Mouse (Mus musculus) liver, embryonic 13.5 days (tissue): Measurements from ENCODE around the gene Hdgfl1. TPM values are rescaled to one million over a fixed set of nuclear protein-coding genes. Genes with fewer than 3 reads are reported as not detected.

ENCODE experiments used
- ATAC-seq: fragments of 200-750 bp; cut with Nextera tagmentation; 2 replicates; pipeline ENCODE4 v1.8.0; 2017; ENCODE audit warnings: low read depth, mild to moderate bottlenecking, moderate number of reproducible peaks, moderate library complexity
- DNase-seq: peaks from one replicate; pipeline ENCODE4 v3.0.0; 2022
- H3K27ac ChIP-seq: fragments of 300-500 bp; sonication (generic); 2 replicates; pipeline ENCODE4 v1.5.1; 2015; ENCODE audit warnings: moderate library complexity, mild to moderate bottlenecking, inconsistent platforms
- H3K27me3 ChIP-seq: fragments of 300-500 bp; sonication (generic); 2 replicates; pipeline ENCODE4 v1.6.1; 2015; ENCODE audit warnings: mild to moderate bottlenecking, inconsistent platforms
- H3K36me3 ChIP-seq: fragments of 300-500 bp; sonication (generic); 2 replicates; pipeline ENCODE4 v1.6.1; 2015; ENCODE audit warnings: mild to moderate bottlenecking, inconsistent platforms
- H3K4me1 ChIP-seq: fragments of 300-500 bp; sonication (generic); replicated peaks from 2 replicates; pipeline ENCODE4 v1.6.1; 2015; ENCODE audit warnings: inconsistent platforms
- H3K4me2 ChIP-seq: fragments of 300-500 bp; sonication (generic); 2 replicates; pipeline ENCODE4 v1.6.1; 2015; ENCODE audit warnings: inconsistent platforms, mild to moderate bottlenecking, moderate library complexity
- H3K4me3 ChIP-seq: fragments of 300-500 bp; sonication (generic); replicated peaks from 2 replicates; pipeline ENCODE4 v1.5.1; 2015; ENCODE audit warnings: mild to moderate bottlenecking, inconsistent platforms
- H3K9ac ChIP-seq: fragments of 300-500 bp; sonication (generic); 2 replicates; pipeline ENCODE4 v1.6.1; 2015; ENCODE audit warnings: mild to moderate bottlenecking, inconsistent platforms
- H3K9me3 ChIP-seq: fragments of 300-500 bp; sonication (generic); replicated peaks from 2 replicates; pipeline ENCODE4 v1.6.1; 2016; ENCODE audit warnings: inconsistent platforms
- WGBS: fragments of 180-500 bp; shearing (Covaris S2); methylation state at CpG from one replicate; pipeline ENCODE4 v1.1.7; 2015; ENCODE audit not compliant: insufficient replicate concordance; 5-methylcytosine and 5-hydroxymethylcytosine counted together
- polyA plus RNA-seq: library from polyadenylated mRNA; unstranded; fragments of >200 nt; fragmentation: Nextera tagmentation; extraction: Ambion mirVana; gene quantifications from 2 replicates; pipeline ENCODE4 v1.2.1, GENCODE M21; 2015

Hdgfl1 gene
- polyA plus RNA-seq: not detected in 2 replicates

DNA sequence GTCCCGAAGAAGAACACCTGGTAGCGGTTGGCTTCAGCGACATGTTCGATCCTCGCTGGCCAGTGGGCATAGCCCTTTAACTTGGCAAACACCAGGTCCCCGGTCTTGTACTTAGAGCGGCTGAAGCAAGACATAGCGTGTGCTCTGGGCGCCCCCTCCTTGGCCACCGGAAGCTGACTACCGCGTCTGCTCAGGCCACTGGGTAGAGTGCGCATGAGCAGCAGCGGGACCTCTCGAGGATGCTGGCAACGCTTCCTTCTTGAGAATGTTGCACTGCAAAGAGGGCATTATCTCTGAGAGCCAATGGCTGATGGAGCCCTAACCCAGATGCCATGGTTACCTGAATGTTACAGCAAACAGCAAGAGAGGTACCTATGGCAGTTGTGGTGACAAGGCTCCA lies at the start of gene Hdgfl1:
Hdgfl1 (minus strand) TSS at position 211 of the 400 bp plus-strand sequence.
- H3K4me2 ChIP-seq: no peak within 1 kb of the TSS
- H3K27me3 ChIP-seq: no peaks in the 10 kb centered on the region
- 0 out of 2 replicates have a peak, but pooled peaks cover 3% of the 10 kb centered on the region for H3K9me3 ChIP-seq
- H3K4me1 ChIP-seq: no peaks in the 10 kb centered on the region
- no peak within 1 kb of the TSS for H3K27ac ChIP-seq
- WGBS: 81% methylated on average over 16 of the region's 16 CpGs
- ATAC-seq (no peak), DNase-seq (no peak)
- no peak within 1 kb of the TSS for H3K9ac ChIP-seq
- no peak within 1 kb of the TSS for H3K4me3 ChIP-seq
- no peaks in the 10 kb centered on the region for H3K36me3 ChIP-seq

DNA sequence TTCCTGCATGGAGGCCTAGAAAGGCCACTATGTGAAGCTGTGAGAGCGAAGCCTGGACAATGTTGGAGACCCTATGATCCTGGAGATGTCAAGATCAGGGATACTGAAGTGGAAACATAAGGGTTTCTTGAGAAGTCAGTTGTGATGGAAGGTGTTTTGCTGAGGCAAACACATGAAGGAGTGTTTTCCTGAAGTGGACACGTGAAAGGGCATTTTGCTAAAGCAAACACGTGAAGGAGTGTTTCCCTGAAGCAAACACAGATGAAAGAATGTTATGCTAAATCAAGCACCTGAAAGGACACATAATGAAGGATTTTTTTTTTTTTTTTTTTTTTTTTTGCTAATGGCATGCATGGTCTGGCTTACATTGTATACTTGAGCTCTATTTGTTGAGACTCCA lies 25.5 kb upstream of the Hdgfl1 start:
- Histone ChIP-seq H3K27ac (no peak overlapping the region), H3K4me1 (no peaks in the 10 kb centered on the region), H3K9ac (no peak overlapping the region), H3K4me2 (no peak overlapping the region), H3K9me3 (no peaks in the 10 kb centered on the region), H3K27me3 (no peaks in the 10 kb centered on the region), H3K36me3 (no peaks in the 10 kb centered on the region), H3K4me3 (no peak overlapping the region)
- 52% methylated on average over 3 of the region's 3 CpGs for WGBS
- no peak for DNase-seq
- no peak for ATAC-seq

DNA sequence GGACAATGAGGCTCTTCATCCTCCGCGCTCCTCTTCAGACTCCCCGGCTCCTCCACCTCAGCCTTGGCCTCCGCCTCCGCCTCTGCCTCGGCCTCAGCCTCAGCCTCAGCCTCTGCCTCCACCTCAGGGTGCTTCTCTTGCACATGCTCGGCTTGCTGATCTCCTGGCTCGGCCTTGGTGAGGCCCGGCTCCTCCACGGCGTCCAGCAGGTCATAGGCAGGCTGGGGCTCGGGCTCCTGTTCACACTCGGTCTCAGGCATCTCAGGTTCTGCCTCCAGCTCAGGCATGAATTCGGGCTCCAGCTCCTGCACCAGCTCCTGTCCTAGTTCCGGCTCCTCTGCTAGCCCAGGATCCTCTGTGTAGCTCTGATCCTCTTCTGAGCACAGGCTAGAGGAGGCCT lies 541 bp downstream of the Hdgfl1 start:
- no peaks in the 10 kb centered on the region for H3K36me3 ChIP-seq
- no peak for DNase-seq
- H3K4me1 ChIP-seq: no peaks in the 10 kb centered on the region
- no peak overlapping the region for H3K4me2 ChIP-seq
- WGBS: 76% methylated on average over 15 of the region's 15 CpGs
- no peak for ATAC-seq
- H3K27me3 ChIP-seq: no peaks in the 10 kb centered on the region
- 0 out of 2 replicates have a peak, but pooled peaks cover 3% of the 10 kb centered on the region for H3K9me3 ChIP-seq
- H3K27ac ChIP-seq: no peak overlapping the region
- no peak overlapping the region for H3K9ac ChIP-seq
- H3K4me3 ChIP-seq: no peak overlapping the region

DNA sequence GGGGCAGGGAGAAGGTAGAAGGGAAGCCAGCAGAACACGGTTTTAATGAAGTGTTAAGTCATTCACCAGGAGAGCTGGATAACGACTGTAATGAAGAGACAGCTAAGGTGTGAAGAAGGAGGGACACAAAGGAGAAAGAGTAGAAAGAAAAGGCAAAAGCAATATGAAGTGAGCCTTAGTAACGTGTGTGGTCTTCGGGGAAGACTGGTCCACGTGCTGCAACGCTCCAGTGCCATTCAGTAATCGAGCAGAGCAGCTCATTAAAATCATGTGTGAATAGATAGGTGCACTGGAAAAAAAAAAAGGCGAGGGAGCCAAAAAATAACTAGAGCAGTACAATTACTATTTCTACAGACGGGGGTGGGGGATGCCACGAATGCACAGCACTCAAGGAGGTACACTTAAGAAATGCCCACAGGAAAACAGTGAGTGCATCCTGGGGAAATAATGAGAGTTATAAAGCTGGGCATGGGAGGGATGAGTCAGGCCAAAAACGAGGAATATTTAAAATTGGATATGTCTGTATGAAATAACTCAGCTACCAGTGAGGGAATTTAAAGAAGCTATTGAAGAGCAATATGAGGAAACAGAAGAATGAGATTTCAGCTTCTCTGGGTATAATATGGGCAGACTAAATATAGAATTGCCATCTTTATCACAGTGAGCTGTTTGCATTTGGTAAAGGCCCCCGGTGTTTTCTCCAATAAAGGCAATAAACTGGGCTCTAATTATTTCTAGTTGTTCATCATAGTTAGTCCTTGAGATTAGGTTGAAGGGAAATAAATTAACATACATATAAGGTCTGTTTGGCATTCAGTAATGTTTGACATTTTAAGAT lies 7.8 kb downstream of the Hdgfl1 start:
- Histone ChIP-seq H3K9ac (no peak overlapping the region), H3K4me3 (no peak overlapping the region), H3K36me3 (no peaks in the 10 kb centered on the region), H3K4me1 (no peaks in the 10 kb centered on the region), H3K27me3 (no peaks in the 10 kb centered on the region), H3K9me3 (no peaks in the 10 kb centered on the region), H3K27ac (no peak overlapping the region), H3K4me2 (no peak overlapping the region)
- DNase-seq (no peak), ATAC-seq (no peak)
- 58% methylated on average over 12 of the region's 12 CpGs for WGBS

DNA sequence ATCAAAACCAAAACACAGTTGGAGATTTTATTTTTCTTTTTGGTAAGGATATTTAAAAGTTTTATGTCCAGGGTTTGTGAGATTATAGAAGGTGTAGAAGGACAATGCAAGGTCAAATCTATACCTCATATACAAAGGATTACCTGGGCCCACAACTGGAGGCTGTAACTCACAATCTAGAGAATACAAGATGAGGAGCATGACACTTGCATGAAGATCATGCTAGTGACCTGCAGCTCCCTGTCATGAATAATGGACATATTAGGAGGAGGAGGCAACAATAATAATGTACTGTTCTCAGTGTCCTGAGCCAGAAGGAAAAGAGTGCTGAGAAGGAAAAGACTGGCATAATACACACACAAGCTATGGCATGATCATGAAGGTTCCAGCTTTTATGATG lies 17.1 kb downstream of the Hdgfl1 start:
- Histone ChIP-seq H3K4me3 (no peak overlapping the region), H3K9me3 (no peaks in the 10 kb centered on the region), H3K27me3 (no peaks in the 10 kb centered on the region), H3K4me1 (no peaks in the 10 kb centered on the region), H3K4me2 (no peak overlapping the region), H3K36me3 (no peaks in the 10 kb centered on the region), H3K27ac (no peak overlapping the region), H3K9ac (no peak overlapping the region)
- DNase-seq (no peak), ATAC-seq (no peak)

DNA sequence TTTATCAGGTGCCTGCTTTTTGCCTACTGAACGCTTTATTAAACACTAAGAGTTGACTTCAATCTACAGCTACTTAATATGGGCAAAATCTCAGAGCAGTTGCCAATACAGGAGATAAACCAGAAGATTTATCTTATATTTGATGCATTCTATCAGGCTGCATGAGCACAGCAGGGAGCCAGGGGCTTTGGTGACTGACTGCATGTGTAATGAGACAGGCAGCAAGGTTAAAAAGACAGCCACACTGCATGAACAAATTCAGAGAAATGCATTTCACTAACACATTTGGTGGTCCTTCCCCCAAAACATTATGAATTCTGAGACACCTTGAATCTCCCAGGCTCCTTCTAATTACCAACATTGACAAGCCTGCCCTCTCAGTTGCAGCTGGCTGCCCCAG lies 17.6 kb downstream of the Hdgfl1 start:
- Histone ChIP-seq H3K9ac (no peak overlapping the region), H3K36me3 (no peaks in the 10 kb centered on the region), H3K9me3 (no peaks in the 10 kb centered on the region), H3K4me1 (no peaks in the 10 kb centered on the region), H3K27me3 (no peaks in the 10 kb centered on the region), H3K4me2 (no peak overlapping the region), H3K27ac (no peak overlapping the region), H3K4me3 (no peak overlapping the region)
- no peak for ATAC-seq
- DNase-seq: no peak
- WGBS: 62% methylated on average over 1 of the region's 1 CpGs

DNA sequence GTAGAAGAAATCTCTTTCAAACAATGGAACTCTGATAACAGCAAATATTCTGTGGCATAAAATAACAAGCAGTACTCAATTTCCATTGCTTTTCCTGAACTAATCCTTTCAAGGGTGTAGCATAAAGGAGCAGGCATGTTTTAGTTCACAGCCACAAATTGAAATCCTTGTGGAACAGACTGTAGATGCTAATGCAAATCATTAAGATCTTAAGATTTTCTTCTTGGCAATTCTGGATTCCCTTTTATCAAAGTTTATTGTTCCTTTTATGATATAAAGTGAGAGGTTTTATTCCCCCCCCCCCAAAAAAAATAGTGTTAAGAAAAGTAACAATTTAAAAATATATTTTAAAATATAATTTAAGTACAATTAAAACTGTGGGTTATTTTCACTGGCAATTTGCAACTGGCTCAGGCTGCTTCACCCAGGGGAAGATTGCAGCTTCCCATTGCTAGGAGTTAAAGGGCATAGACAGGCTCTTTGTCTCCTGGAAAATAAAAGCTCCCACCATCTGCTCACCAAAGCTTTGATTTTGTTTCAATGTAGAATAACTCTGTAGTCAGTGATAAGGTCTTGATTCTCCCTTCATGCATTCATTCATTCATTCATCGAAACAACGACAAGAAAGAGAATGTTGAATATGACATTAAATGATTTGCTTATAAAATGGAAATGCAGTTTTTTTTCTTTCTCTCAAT lies 24.1 kb downstream of the Hdgfl1 start:
- ATAC-seq: no peak
- no peaks in the 10 kb centered on the region for H3K4me1 ChIP-seq
- no peaks in the 10 kb centered on the region for H3K9me3 ChIP-seq
- H3K27me3 ChIP-seq: no peaks in the 10 kb centered on the region
- no peak overlapping the region for H3K27ac ChIP-seq
- H3K4me3 ChIP-seq: no peak overlapping the region
- H3K4me2 ChIP-seq: no peak overlapping the region
- no peak overlapping the region for H3K9ac ChIP-seq
- 81% methylated on average over 2 of the region's 2 CpGs for WGBS
- DNase-seq: no peak
- H3K36me3 ChIP-seq: no peaks in the 10 kb centered on the region

DNA sequence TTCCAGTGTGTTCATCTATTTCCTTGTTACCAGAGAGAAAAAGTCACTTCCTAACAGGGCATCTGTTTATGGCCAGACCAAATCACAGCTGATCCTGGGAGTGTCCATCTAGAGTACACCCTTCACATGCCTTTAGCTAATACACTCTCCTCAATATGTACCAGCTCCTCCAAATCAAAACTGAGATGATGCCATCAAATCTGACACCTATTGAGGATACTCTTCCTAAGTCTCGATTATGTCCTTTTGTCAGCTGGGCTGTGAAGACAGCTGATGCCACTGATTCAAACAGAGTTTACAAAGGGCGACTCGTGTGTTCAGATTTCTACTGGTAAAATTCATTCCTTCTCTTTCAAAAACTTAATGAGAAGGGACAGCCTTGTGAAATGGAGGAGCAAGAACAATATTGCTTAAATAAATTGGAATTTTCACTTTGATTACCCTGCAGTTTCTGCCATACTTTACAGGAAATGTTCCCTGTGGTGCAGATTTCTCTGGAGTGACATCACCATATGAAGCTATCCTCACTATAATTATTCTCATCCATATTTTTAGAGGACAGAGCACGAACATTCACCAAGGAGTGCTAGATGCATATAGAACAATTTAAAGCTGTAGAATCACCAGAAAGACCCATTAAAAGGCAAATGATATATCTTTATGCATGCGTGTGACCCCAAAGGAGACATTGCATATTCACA lies 24.8 kb downstream of the Hdgfl1 start:
- Histone ChIP-seq H3K4me2 (no peak overlapping the region), H3K27ac (no peak overlapping the region), H3K4me1 (no peaks in the 10 kb centered on the region), H3K27me3 (no peaks in the 10 kb centered on the region), H3K4me3 (no peak overlapping the region), H3K36me3 (no peaks in the 10 kb centered on the region), H3K9me3 (no peaks in the 10 kb centered on the region), H3K9ac (no peak overlapping the region)
- 59% methylated on average over 5 of the region's 5 CpGs for WGBS
- DNase-seq (no peak), ATAC-seq (no peak)

DNA sequence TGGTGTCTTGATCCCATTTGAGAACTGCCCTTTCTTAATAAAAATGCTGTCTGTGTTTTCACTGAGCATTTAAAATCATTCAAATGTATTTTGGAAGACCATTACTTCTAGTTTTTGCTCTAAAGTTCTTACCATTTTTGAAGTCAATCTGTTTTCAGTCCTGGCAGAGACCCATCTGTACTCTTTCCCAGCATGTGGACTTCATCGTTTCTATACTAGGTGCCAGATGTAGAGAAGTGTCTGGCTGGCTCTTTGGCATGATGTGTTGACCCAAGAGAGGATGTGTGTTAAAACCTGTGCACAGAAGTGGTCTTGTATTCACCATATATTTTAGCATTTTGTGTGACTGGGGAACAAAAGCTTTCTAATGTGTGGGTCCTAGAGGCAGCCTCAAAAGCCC lies 25.9 kb downstream of the Hdgfl1 start:
- Histone ChIP-seq H3K4me1 (no peaks in the 10 kb centered on the region), H3K4me2 (no peak overlapping the region), H3K36me3 (no peaks in the 10 kb centered on the region), H3K9me3 (no peaks in the 10 kb centered on the region), H3K27ac (no peak overlapping the region), H3K9ac (no peak overlapping the region), H3K27me3 (no peaks in the 10 kb centered on the region), H3K4me3 (no peak overlapping the region)
- ATAC-seq: no peak
- no peak for DNase-seq
- 47% methylated on average over 1 of the region's 1 CpGs for WGBS

DNA sequence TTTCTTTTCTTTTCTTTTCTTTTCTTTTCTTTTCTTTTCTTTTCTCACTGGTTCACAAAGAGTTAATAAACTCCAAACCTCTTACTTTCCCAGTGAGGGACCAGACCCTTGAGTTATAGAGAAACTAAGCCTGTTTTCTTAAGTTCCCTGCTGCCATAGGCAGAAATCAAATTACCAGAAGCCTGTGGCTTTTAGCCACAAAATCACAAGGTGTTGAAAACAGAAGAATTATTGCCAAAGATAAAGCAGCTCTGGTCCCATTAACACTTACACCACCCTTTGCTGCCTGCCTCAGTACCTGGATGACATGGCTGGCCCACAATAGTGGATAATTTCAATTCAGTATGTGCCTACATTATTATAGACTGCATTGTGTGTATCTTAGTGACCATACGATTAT lies 35.0 kb downstream of the Hdgfl1 start:
- H3K4me3 ChIP-seq: no peak overlapping the region
- ATAC-seq: no peak
- H3K36me3 ChIP-seq: no peaks in the 10 kb centered on the region
- H3K27me3 ChIP-seq: no peaks in the 10 kb centered on the region
- no peaks in the 10 kb centered on the region for H3K4me1 ChIP-seq
- no peak overlapping the region for H3K4me2 ChIP-seq
- DNase-seq: no peak
- H3K9ac ChIP-seq: no peak overlapping the region
- H3K9me3 ChIP-seq: no peaks in the 10 kb centered on the region
- whole genome bisulfite sequencing: 43% methylated on average over 1 of the region's 1 CpGs
- H3K27ac ChIP-seq: no peak overlapping the region

DNA sequence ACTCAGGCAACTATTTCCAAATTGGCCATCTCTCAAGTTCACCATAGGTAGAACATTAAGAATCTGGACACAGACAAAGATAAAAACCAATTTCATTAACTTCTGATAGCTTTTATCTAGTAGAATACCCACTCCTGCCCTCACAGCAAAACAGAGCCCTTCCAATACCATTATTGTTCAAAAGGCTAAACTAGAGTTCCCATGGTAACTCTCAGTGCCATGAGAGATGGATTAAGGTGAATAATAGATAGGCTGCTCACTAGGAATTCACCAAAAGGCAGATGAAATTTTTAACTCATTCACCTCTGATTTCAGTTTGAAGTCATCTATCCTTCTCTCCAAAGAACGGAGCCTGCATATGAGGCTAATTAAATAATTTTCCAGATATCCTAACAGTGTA lies 45.7 kb downstream of the Hdgfl1 start:
- H3K27me3 ChIP-seq: no peaks in the 10 kb centered on the region
- no peak overlapping the region for H3K4me2 ChIP-seq
- H3K36me3 ChIP-seq: no peaks in the 10 kb centered on the region
- DNase-seq (no peak), ATAC-seq (no peak)
- no peak overlapping the region for H3K4me3 ChIP-seq
- WGBS: 67% methylated on average over 1 of the region's 1 CpGs
- H3K9me3 ChIP-seq: no peaks in the 10 kb centered on the region
- H3K9ac ChIP-seq: no peak overlapping the region
- H3K4me1 ChIP-seq: no peaks in the 10 kb centered on the region
- H3K27ac ChIP-seq: no peak overlapping the region
